Mouse (Mus musculus) neural tube, embryonic 11.5 days (tissue): ENCODE measurements at regions not wholly inside any gene's neighbourhood (a gene's known extent, or its start where the extent isn't known, plus 50 kb on each side); places are given as distances from the start of the nearest gene placed in this dataset.

Source experiments
- ATAC-seq: fragments of 200-750 bp; cut with Nextera tagmentation; 2 replicates; pipeline ENCODE4 v1.8.0; 2017; ENCODE audit warnings: moderate number of reproducible peaks, mild to moderate bottlenecking, moderate TSS enrichment, moderate library complexity; ENCODE audit not compliant: insufficient read depth, low FRiP score, low TSS enrichment
- DNase-seq: peaks from one replicate; pipeline ENCODE4 v3.0.0-alpha.2; 2015; ENCODE audit warnings: low spot score
- H3K27ac ChIP-seq: fragments of 300-500 bp; sonication (generic); 2 replicates; pipeline ENCODE4 v1.5.1; 2014; ENCODE audit warnings: low read depth, mild to moderate bottlenecking, low read length
- H3K27me3 ChIP-seq: fragments of 300-500 bp; sonication (generic); 2 replicates; pipeline ENCODE4 v1.6.1; 2014; ENCODE audit warnings: mild to moderate bottlenecking, low read length, mixed read lengths; ENCODE audit not compliant: control insufficient read depth, insufficient read depth
- H3K36me3 ChIP-seq: fragments of 300-500 bp; sonication (generic); 2 replicates; pipeline ENCODE4 v1.6.1; 2014; ENCODE audit warnings: mild to moderate bottlenecking, low read length, moderate library complexity, mixed read lengths; ENCODE audit not compliant: control insufficient read depth, insufficient read depth
- H3K4me1 ChIP-seq: fragments of 300-500 bp; sonication (generic); 2 replicates; pipeline ENCODE4 v1.6.1; 2014; ENCODE audit warnings: low read length, mixed read lengths; ENCODE audit not compliant: control insufficient read depth, insufficient read depth
- H3K4me2 ChIP-seq: fragments of 300-500 bp; sonication (generic); 2 replicates; pipeline ENCODE4 v1.6.1; 2014; ENCODE audit warnings: low read depth, mild to moderate bottlenecking, moderate library complexity
- H3K4me3 ChIP-seq: fragments of 300-500 bp; sonication (generic); 2 replicates; pipeline ENCODE4 v1.5.1; 2014; ENCODE audit warnings: low read depth, low read length
- H3K9ac ChIP-seq: fragments of 300-500 bp; sonication (generic); 2 replicates; pipeline ENCODE4 v1.6.1; 2014; ENCODE audit warnings: mild to moderate bottlenecking, low read length
- H3K9me3 ChIP-seq: fragments of 300-500 bp; sonication (generic); 2 replicates; pipeline ENCODE4 v1.6.1; 2016; ENCODE audit warnings: low read length; ENCODE audit not compliant: control insufficient read depth
- WGBS: fragments of 180-500 bp; shearing (Covaris S2); extraction: QIAGEN DNeasy Blood & Tissue Kit; methylation state at CpG from one replicate; pipeline ENCODE4 v1.1.7; 2014; 5-methylcytosine and 5-hydroxymethylcytosine counted together

- DNase-seq (peak; percentile 32), ATAC-seq (no peak; the same call in 1 of the 2 replicates)
- H3K4me2 ChIP-seq = no peak overlapping the region
- no peaks in the 10 kb centered on the region for H3K27me3 ChIP-seq
- no peaks in the 10 kb centered on the region for H3K4me1 ChIP-seq
- H3K36me3 ChIP-seq = no peaks in the 10 kb centered on the region
- 49% methylated on average over 10 of the region's 10 CpGs for WGBS
- H3K9me3 ChIP-seq = no peaks in the 10 kb centered on the region
- H3K9ac ChIP-seq = no peak overlapping the region
- H3K4me3 ChIP-seq = no peak overlapping the region
- no peak overlapping the region for H3K27ac ChIP-seq
Measured at GRCm38 (mm10) chr13:113509403-113510185, 108.8 kb downstream of the Snx18 start.

DNA sequence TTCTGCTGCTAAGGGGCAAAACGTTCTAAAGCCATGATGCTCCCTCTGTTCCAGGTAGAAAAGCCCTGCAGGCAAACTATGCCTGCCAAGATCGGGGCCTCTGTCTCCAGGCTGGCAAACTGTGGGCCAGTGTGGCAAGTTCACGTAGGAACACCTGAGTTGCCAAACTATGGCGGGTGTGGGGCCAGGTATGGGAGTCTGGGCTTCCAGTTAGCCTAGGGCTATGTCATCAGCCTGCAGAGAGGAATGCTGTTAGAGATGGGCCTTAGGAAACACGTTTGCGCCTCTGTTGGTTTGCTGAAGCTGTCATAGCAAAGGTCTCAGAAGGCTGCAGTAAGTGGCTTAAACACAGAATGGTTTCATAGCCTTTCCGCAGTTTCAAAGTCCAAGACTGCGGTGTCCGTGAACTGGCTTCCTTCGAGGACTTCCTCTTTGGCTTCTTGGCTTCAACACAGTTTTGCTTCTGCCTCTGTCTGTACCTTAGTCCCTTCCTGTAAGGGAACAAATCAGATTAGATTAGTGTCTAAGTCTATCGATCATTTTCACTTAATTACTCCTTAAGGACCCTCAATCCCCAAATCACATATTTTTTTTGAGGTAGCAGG is 110.1 kb downstream of the Snx18 start:
- no peak for DNase-seq
- Histone ChIP-seq H3K9ac (no peak overlapping the region), H3K4me1 (no peaks in the 10 kb centered on the region), H3K9me3 (no peaks in the 10 kb centered on the region), H3K27me3 (no peaks in the 10 kb centered on the region), H3K27ac (no peak overlapping the region), H3K4me3 (no peak overlapping the region), H3K36me3 (no peaks in the 10 kb centered on the region), H3K4me2 (no peak overlapping the region)
- WGBS = 89% methylated on average over 11 of the region's 11 CpGs
- ATAC-seq = no peak

GRCm38 (mm10) chr13:113502528-113502927 is 115.8 kb downstream of the Snx18 start:
- ATAC-seq = no peak
- Histone ChIP-seq H3K27ac (no peak overlapping the region), H3K4me3 (no peak overlapping the region), H3K4me1 (no peaks in the 10 kb centered on the region), H3K36me3 (no peaks in the 10 kb centered on the region), H3K9ac (no peak overlapping the region), H3K4me2 (no peak overlapping the region), H3K9me3 (no peaks in the 10 kb centered on the region), H3K27me3 (no peaks in the 10 kb centered on the region)
- DNase-seq = no peak
- WGBS = 50% methylated on average over 6 of the region's 6 CpGs

DNA sequence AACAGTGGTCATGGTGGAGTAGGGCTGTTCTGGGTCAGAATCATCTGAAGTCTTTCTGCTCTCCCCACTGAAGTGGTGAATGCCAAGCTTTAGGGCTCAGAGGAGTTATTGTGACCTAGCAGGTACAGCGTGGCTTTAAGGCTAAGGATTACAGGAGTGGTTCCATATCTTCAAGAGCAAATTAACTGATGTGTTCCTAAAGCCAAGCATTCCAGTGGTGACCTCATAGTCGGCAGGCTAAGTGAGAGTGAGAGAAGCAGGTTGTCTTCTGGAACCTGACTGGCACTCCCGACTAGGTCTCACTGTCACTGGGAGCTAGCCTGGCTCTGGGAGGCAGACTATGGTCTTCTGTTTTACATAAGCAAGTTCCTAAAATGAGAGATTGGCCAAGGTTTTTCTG is 116.3 kb downstream of the Snx18 start:
- no peaks in the 10 kb centered on the region for H3K27me3 ChIP-seq
- no peak for ATAC-seq
- WGBS = 82% methylated on average over 3 of the region's 3 CpGs

DNA sequence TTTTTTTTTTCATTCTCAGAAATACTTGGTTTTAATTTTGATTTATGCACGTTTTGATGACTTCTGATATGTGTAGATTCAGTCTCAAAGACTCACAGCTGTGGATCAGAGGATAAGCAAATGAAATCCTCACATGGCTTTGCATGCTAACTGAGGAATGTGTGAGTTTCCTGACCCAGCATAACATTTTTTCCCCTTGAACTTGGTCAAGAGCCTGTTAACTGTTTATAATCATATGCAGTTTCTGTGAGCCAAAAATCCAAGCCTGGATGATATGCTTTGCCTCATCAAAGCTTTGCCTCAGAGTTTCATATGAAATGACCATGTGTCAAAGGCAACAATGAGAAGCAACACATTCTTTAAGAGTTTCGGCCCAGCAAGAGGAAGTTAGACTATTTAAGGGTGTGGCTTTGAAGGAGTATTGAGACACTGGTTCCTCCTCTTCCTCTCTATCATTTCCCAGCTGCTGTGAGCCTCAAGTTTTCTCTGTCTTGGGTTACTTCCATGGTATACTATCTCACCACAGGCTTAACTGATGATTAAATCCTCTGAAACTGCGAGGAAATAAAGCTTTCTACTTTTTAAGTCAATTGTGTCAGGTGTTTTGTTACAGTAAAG is 117.9 kb downstream of the Snx18 start:
- no peaks in the 10 kb centered on the region for H3K4me1 ChIP-seq
- DNase-seq (no peak), ATAC-seq (no peak)
- H3K9ac ChIP-seq = no peak overlapping the region
- H3K9me3 ChIP-seq = no peaks in the 10 kb centered on the region
- WGBS = 85% methylated on average over 3 of the region's 3 CpGs
- no peak overlapping the region for H3K4me3 ChIP-seq
- no peak overlapping the region for H3K4me2 ChIP-seq
- no peak overlapping the region for H3K27ac ChIP-seq
- no peaks in the 10 kb centered on the region for H3K36me3 ChIP-seq
- no peaks in the 10 kb centered on the region for H3K27me3 ChIP-seq

More for the DNA sequence above, 116.3 kb downstream of the Snx18 start:
- Histone ChIP-seq H3K4me2 (no peak overlapping the region), H3K36me3 (no peaks in the 10 kb centered on the region), H3K4me3 (no peak overlapping the region), H3K9me3 (no peaks in the 10 kb centered on the region), H3K9ac (no peak overlapping the region), H3K4me1 (no peaks in the 10 kb centered on the region), H3K27ac (no peak overlapping the region)
- DNase-seq = no peak

- ATAC-seq (no peak), DNase-seq (no peak)
- no peak overlapping the region for H3K4me2 ChIP-seq
- no peaks in the 10 kb centered on the region for H3K9me3 ChIP-seq
- no peaks in the 10 kb centered on the region for H3K4me1 ChIP-seq
- H3K4me3 ChIP-seq = no peak overlapping the region
- H3K27ac ChIP-seq = no peak overlapping the region
- 82% methylated on average over 6 of the region's 6 CpGs for WGBS
- H3K27me3 ChIP-seq = no peaks in the 10 kb centered on the region
- no peaks in the 10 kb centered on the region for H3K36me3 ChIP-seq
- no peak overlapping the region for H3K9ac ChIP-seq
Measured at GRCm38 (mm10) chr13:113499079-113499710, 119.2 kb downstream of the Snx18 start.

GRCm38 (mm10) chr13:113495595-113496285 is 122.6 kb downstream of the Snx18 start:
- H3K9ac ChIP-seq = no peak overlapping the region
- ATAC-seq (no peak), DNase-seq (no peak)
- H3K4me1 ChIP-seq = no peaks in the 10 kb centered on the region
- no peaks in the 10 kb centered on the region for H3K9me3 ChIP-seq
- H3K36me3 ChIP-seq = no peaks in the 10 kb centered on the region
- 75% methylated on average over 5 of the region's 5 CpGs for WGBS
- no peak overlapping the region for H3K27ac ChIP-seq
- no peak overlapping the region for H3K4me3 ChIP-seq
- no peaks in the 10 kb centered on the region for H3K27me3 ChIP-seq
- no peak overlapping the region for H3K4me2 ChIP-seq

GRCm38 (mm10) chr13:113495136-113495535 is 123.2 kb downstream of the Snx18 start:
- 89% methylated on average over 3 of the region's 3 CpGs for WGBS
- ATAC-seq (no peak), DNase-seq (no peak)
- Histone ChIP-seq H3K9me3 (no peaks in the 10 kb centered on the region), H3K4me1 (no peaks in the 10 kb centered on the region), H3K27me3 (no peaks in the 10 kb centered on the region), H3K36me3 (no peaks in the 10 kb centered on the region), H3K9ac (no peak overlapping the region), H3K4me2 (no peak overlapping the region), H3K27ac (no peak overlapping the region), H3K4me3 (no peak overlapping the region)
